Mouse (Mus musculus) kidney, embryonic 16.5 days (tissue): ENCODE results near the gene Limd1. TPM values are rescaled to one million over a fixed set of nuclear protein-coding genes. Genes with fewer than 3 reads are reported as not detected.

Source experiments
- ATAC-seq: fragments of 200-750 bp; cut with Nextera tagmentation; 2 replicates; pipeline ENCODE4 v1.8.0; 2017; ENCODE audit warnings: moderate TSS enrichment; ENCODE audit not compliant: low FRiP score, low TSS enrichment
- H3K27ac ChIP-seq: fragments of 300-500 bp; sonication (generic); 2 replicates; pipeline ENCODE4 v1.5.1; 2014; ENCODE audit warnings: low read length
- H3K27me3 ChIP-seq: fragments of 300-500 bp; sonication (generic); 2 replicates; pipeline ENCODE4 v1.6.1; 2014; ENCODE audit warnings: low read length, control low read depth, mixed read lengths; ENCODE audit not compliant: insufficient read depth
- H3K36me3 ChIP-seq: fragments of 300-500 bp; sonication (generic); 2 replicates; pipeline ENCODE4 v1.6.1; 2014; ENCODE audit warnings: low read length, control low read depth, mixed read lengths; ENCODE audit not compliant: insufficient read depth
- H3K4me1 ChIP-seq: fragments of 300-500 bp; sonication (generic); 2 replicates; pipeline ENCODE4 v1.6.1; 2014; ENCODE audit warnings: low read length, control low read depth, mixed read lengths; ENCODE audit not compliant: insufficient read depth
- H3K4me2 ChIP-seq: fragments of 300-500 bp; sonication (generic); replicated peaks from 2 replicates; pipeline ENCODE4 v1.6.1; 2014; ENCODE audit warnings: low read depth, low read length
- H3K4me3 ChIP-seq: fragments of 300-500 bp; sonication (generic); 2 replicates; pipeline ENCODE4 v1.5.1; 2014; ENCODE audit warnings: mild to moderate bottlenecking, low read length
- H3K9ac ChIP-seq: fragments of 300-500 bp; sonication (generic); replicated peaks from 2 replicates; pipeline ENCODE4 v1.6.1; 2014; ENCODE audit warnings: low read length
- H3K9me3 ChIP-seq: fragments of 300-500 bp; sonication (generic); 2 replicates; pipeline ENCODE4 v1.6.1; 2016; ENCODE audit warnings: low read length, control low read depth
- WGBS: fragments of 180-500 bp; shearing (Covaris S2); extraction: QIAGEN DNeasy Blood & Tissue Kit; methylation state at CpG from one replicate; pipeline ENCODE4 v1.1.7; 2014; 5-methylcytosine and 5-hydroxymethylcytosine counted together
- polyA plus RNA-seq: library from polyadenylated mRNA; unstranded; fragments of >200 nt; fragmentation: Nextera tagmentation; extraction: Ambion mirVana; gene quantifications from 2 replicates; pipeline ENCODE4 v1.2.1, GENCODE M21; 2015

Limd1 gene
- polyA plus RNA-seq, 1 experiment from 2014 or later, result 55.7 TPM

DNA sequence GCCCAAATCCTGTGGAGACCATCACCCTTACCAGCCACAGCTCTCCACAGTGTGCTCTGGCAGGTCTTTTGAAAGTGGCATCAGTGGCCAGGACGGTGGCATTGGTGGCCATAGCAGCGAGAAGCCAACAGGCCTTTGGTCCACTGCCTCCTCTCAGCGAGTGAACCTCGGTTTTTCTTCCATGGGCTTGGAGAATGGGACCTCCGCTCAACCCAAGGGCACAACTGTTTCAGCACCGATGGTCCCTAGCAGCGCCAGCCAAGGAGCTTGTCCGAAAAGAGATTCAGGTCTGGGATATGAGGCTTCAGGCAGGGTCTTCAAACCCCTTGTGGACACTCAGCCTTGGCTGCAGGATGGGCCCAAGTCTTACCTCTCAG is 1.4 kb downstream of the Limd1 start:
- peaks cover 43% of the 10 kb centered on the region for H3K4me1 ChIP-seq

GRCm38 (mm10) chr9:123480253-123480921 is 1.9 kb downstream of the Limd1 start:
- no peak for ATAC-seq
- H3K9me3 ChIP-seq, result no peaks in the 10 kb centered on the region
- H3K27ac ChIP-seq, result no peak overlapping the region
- 70% methylated on average over 18 of the region's 18 CpGs for WGBS
- H3K4me3 ChIP-seq, result peak overlapping the region; percentile 79
- H3K4me1 ChIP-seq, result peaks cover 43% of the 10 kb centered on the region
- H3K9ac ChIP-seq, result peak overlapping the region; percentile 85
- H3K36me3 ChIP-seq, result peaks cover 13% of the 10 kb centered on the region
- H3K27me3 ChIP-seq, result no peaks in the 10 kb centered on the region
- peak overlapping the region; percentile 87 for H3K4me2 ChIP-seq

More for the DNA sequence above, 1.4 kb downstream of the Limd1 start:
- Histone ChIP-seq H3K4me3 (peak overlapping the region; percentile 79), H3K4me2 (peak overlapping the region; percentile 87), H3K9ac (peak overlapping the region; percentile 85), H3K9me3 (no peaks in the 10 kb centered on the region), H3K36me3 (peaks cover 13% of the 10 kb centered on the region), H3K27ac (no peak overlapping the region), H3K27me3 (no peaks in the 10 kb centered on the region)
- no peak for ATAC-seq
- 83% methylated on average over 8 of the region's 8 CpGs for WGBS

DNA sequence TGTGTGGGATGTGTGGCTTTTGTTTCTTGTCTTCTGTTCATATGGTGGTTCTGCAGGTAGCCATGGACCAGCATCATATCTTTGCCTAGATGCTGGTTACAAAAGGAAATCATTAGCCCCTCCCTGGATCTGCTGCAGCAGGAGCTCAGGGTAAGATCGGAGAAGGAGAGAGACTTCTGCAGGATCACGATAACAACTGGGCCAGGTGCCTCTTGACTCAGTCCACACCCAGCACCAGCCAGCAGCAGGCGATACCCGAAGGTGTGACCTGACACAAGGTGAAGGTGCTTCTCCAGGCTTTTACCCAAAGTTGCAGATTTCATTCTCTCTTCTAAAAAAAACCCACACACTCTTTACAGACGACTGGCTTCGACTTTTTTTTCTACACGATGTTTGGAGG is 2.6 kb downstream of the Limd1 start:
- Histone ChIP-seq H3K4me3 (peak overlapping the region; percentile 79), H3K27me3 (no peaks in the 10 kb centered on the region), H3K9me3 (no peaks in the 10 kb centered on the region), H3K27ac (no peak overlapping the region), H3K4me1 (peaks cover 43% of the 10 kb centered on the region), H3K4me2 (peak overlapping the region; percentile 87), H3K36me3 (peaks cover 13% of the 10 kb centered on the region), H3K9ac (peak overlapping the region; percentile 29; the same call in 1 of the 2 replicates)
- 54% methylated on average over 7 of the region's 7 CpGs for WGBS
- no peak for ATAC-seq

GRCm38 (mm10) chr9:123483598-123483997 is 5.1 kb downstream of the Limd1 start:
- Histone ChIP-seq H3K27me3 (no peaks in the 10 kb centered on the region), H3K4me2 (no peak overlapping the region), H3K27ac (no peak overlapping the region), H3K9ac (0 out of 2 replicates have a peak overlapping the region, but pooled peaks have one; percentile 11), H3K4me3 (no peak overlapping the region), H3K9me3 (no peaks in the 10 kb centered on the region), H3K4me1 (peaks cover 53% of the 10 kb centered on the region), H3K36me3 (peaks cover 13% of the 10 kb centered on the region)
- ATAC-seq, result no peak
- WGBS, result 100% methylated on average over 1 of the region's 1 CpGs

DNA sequence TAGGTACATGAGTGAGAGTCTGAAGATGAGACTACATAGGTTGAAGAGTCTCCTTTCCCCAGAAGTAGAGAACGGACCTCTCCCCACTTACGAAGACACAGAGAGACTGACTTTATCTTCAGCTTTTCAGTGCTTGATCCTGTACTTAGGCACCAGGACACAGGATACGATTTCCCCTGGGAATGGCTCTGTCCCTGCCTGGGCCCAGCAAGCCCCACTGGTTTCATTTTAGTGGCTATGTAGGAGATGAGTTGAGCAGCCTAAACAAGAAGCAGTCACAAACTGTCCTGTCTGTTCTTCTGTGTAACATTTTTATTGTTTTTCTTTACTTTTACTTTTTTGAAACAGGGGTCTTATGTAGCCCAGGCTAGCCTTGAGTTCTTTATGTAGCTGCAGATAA is 6.3 kb downstream of the Limd1 start:
- Histone ChIP-seq H3K9ac (no peak overlapping the region), H3K27ac (no peak overlapping the region), H3K9me3 (no peaks in the 10 kb centered on the region), H3K4me1 (peaks cover 57% of the 10 kb centered on the region), H3K36me3 (peaks cover 13% of the 10 kb centered on the region), H3K27me3 (no peaks in the 10 kb centered on the region), H3K4me2 (no peak overlapping the region), H3K4me3 (no peak overlapping the region)
- 93% methylated on average over 3 of the region's 3 CpGs for WGBS
- ATAC-seq, result no peak

DNA sequence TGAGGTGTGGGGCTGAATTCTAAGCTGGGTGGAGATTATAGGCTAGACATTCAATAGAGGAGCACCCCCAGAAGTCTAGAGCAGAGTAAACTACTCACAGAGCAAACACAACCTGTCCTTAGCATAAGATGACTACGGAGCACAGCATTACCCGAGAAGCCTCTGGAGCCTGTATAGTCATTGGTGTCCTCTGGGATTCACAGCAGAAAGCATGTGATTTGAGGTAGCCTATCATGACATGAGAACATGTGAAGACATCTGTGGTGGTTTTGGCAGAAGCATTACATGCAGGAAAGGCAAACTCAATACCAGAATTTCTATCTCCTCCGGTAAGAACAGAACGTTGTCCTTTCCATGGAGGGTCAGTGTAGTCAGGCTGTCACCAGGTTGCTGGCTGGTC is 7.1 kb downstream of the Limd1 start:
- no peaks in the 10 kb centered on the region for H3K9me3 ChIP-seq
- peaks cover 57% of the 10 kb centered on the region for H3K4me1 ChIP-seq
- no peak for ATAC-seq
- WGBS, result 95% methylated on average over 4 of the region's 4 CpGs
- no peak overlapping the region for H3K4me2 ChIP-seq
- H3K27ac ChIP-seq, result no peak overlapping the region
- H3K9ac ChIP-seq, result no peak overlapping the region
- H3K36me3 ChIP-seq, result peaks cover 13% of the 10 kb centered on the region
- H3K27me3 ChIP-seq, result no peaks in the 10 kb centered on the region
- no peak overlapping the region for H3K4me3 ChIP-seq

GRCm38 (mm10) chr9:123486635-123487034 is 8.1 kb downstream of the Limd1 start:
- no peaks in the 10 kb centered on the region for H3K27me3 ChIP-seq
- no peaks in the 10 kb centered on the region for H3K9me3 ChIP-seq
- 65% methylated on average over 3 of the region's 3 CpGs for WGBS

GRCm38 (mm10) chr9:123489073-123489472 is 10.6 kb downstream of the Limd1 start:
- Histone ChIP-seq H3K36me3 (no peaks in the 10 kb centered on the region), H3K4me3 (no peak overlapping the region), H3K9me3 (no peaks in the 10 kb centered on the region), H3K4me2 (no peak overlapping the region), H3K27ac (peak overlapping the region; percentile 34; the same call in 1 of the 2 replicates), H3K27me3 (no peaks in the 10 kb centered on the region), H3K9ac (no peak overlapping the region), H3K4me1 (peaks cover 50% of the 10 kb centered on the region)
- WGBS, result 32% methylated on average over 2 of the region's 2 CpGs
- ATAC-seq, result no peak

More at GRCm38 (mm10) chr9:123486635-123487034, 8.1 kb downstream of the Limd1 start:
- ATAC-seq, result no peak
- peaks cover 54% of the 10 kb centered on the region for H3K4me1 ChIP-seq
- peaks cover 6% of the 10 kb centered on the region for H3K36me3 ChIP-seq
- H3K4me3 ChIP-seq, result no peak overlapping the region
- H3K27ac ChIP-seq, result no peak overlapping the region
- H3K9ac ChIP-seq, result no peak overlapping the region
- H3K4me2 ChIP-seq, result no peak overlapping the region

DNA sequence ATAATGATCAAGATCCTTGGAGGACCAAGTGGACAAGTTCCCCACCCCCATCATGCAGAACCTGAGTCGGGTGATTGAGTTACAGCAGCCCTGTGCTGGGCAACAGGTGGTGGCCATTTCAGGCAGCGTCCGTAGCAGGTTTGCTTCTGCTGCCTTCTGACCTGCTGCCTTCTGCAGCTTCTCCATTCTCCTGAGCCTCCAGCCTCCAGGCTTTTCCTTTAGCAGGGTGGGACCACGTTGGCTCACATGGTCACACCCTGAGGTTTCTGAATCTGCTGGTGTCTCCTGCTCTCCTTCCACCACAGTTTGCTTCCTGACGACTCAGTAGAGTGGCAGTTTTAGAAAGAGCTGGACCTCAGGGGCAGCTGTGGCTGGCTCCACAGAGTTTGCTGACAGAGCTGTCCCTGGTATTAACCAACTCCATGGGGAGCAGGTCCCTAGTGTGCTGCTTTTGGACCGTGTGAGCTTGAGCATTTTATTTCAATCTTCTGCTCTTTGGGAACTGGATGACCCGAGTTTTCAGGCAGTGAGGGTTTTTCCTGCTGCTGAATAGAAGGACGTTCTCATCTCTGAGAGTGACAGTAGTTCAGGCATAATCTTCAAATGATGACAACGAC is 11.3 kb downstream of the Limd1 start:
- WGBS, result 35% methylated on average over 9 of the region's 9 CpGs
- Histone ChIP-seq H3K27me3 (no peaks in the 10 kb centered on the region), H3K36me3 (no peaks in the 10 kb centered on the region), H3K27ac (peak overlapping the region; percentile 60), H3K9ac (peak overlapping the region; percentile 39), H3K4me3 (no peak overlapping the region), H3K9me3 (no peaks in the 10 kb centered on the region), H3K4me2 (no peak overlapping the region), H3K4me1 (peaks cover 50% of the 10 kb centered on the region)
- ATAC-seq, result peak; percentile 67

DNA sequence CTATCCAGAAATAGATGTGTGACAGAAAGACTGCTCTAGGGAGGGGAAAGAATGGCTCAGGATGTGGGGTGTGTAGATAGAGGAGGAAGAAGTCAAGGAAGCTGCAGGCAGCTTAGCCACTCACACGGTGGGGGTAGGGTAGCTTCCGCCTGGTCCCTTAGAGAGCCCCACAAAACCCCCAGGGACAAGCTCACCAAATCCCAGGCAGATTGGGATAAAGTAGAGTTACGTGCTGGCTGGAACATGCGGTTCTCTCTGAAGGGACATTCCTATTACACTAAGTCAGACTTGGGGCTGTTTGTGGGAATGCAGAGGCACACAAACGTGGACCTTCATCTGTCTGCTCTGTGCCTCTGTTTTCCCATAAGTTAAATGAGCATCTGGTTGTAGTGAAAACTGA is 12.4 kb downstream of the Limd1 start:
- Histone ChIP-seq H3K9ac (no peak overlapping the region), H3K36me3 (no peaks in the 10 kb centered on the region), H3K27me3 (no peaks in the 10 kb centered on the region), H3K4me3 (no peak overlapping the region), H3K4me2 (no peak overlapping the region), H3K27ac (no peak overlapping the region), H3K4me1 (peaks cover 52% of the 10 kb centered on the region), H3K9me3 (no peaks in the 10 kb centered on the region)
- WGBS, result 78% methylated on average over 5 of the region's 5 CpGs
- ATAC-seq, result no peak
